Mouse (Mus musculus): ENCODE results near the gene Slc25a23. TPM values are rescaled to one million over a fixed set of nuclear protein-coding genes. Genes with fewer than 3 reads are reported as not detected.

The Slc25a23 gene
- 55.5 TPM for polyA plus RNA-seq (2014; fragmentation: Illumina TruSeq; extraction: RNeasy Lipid Tissue Mini Kit (QIAGEN cat#74804); ENCODE audit: low read depth, low replicate concordance)

GRCm38 (mm10) chr17:57059486-57059977, at the start of gene Slc25a23:
Slc25a23 (minus strand) TSS chr17:57059863.

DNA sequence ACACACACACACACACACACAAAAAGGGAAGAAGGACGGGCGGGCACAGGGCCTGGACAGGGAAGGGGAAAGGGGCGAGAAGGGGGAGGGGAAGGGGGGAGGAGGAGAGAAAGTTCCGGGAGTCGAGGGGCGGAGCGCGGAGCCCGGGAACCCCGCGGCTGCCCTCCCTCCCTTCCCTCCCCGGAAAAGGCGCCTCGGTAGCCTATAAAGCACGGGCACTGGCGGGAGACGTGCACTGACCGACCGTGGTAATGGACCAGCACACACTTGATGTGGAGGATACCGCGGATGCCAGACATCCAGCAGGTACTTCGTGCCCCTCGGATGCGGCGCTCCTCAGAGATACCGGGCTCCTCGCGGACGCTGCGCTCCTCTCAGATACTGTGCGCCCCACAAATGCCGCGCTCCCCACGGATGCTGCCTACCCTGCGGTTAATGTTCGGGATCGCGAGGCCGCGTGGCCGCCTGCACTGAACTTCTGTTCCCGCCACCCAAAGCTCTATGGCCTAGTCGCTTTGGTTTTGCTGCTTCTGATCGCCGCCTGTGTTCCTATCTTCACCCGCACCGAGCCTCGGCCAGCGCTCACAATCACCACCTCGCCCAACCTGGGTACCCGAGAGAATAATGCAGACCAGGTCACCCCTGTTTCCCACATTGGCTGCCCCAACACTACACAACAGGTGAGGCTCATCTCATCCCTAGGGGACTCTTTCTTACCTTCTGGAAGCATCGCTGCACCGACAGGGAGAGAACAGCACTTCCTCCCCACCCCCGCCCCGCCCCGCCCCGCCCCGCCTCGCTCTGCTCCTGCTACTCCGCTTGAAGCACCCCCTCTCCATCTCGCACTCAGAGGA, 45.7 kb upstream of the Slc25a23 start, which contains the start of gene Tnfsf9:
Gene Tnfsf9, plus strand, starts transcription at position 145 of the 854 bp plus-strand sequence.

GRCm38 (mm10) chr17:57087049-57087832, 27.6 kb upstream of the Slc25a23 start, which contains the start of gene Tubb4a:
Tubb4a (minus strand) TSS chr17:57087782.

DNA sequence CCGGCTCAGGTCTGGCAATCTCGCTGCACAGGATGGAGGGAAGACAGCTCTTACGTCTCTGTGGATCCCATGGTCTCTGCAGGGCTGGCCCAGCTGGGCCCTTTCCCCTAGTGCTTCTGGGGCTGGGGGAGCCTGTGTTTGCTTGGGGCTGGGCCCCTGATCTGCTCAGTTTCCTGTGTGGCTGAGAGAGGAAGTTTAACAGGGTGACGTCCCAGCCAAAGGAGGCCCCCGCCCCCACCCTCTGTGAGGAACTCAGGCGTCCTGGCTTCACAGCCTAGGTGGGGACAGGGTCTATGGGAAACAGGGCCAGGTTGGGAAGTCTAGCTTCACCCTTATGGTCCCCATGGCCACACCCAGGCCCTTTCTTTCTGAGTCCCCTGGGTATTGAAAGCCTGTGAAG, 18.7 kb upstream of the Slc25a23 start, which contains the start of gene Dennd1c:
Gene Dennd1c, minus strand, starts transcription at position 179 of the 400 bp plus-strand sequence.

GRCm38 (mm10) chr17:57058891-57059485, 675 bp downstream of the Slc25a23 start, which contains the start of gene Crb3:
Crb3 (plus strand) TSS chr17:57059105.

GRCm38 (mm10) chr17:57041554-57041953, 18.1 kb downstream of the Slc25a23 start, which contains the start of gene Slc25a41:
Slc25a41 (minus strand) TSS chr17:57041654.

GRCm38 (mm10) chr17:57030931-57031660, 28.6 kb downstream of the Slc25a23 start, which contains the start of gene Khsrp:
Khsrp (minus strand) TSS chr17:57031522.

GRCm38 (mm10) chr17:57011236-57012141, 48.2 kb downstream of the Slc25a23 start, which contains the start of the genes Gtf2f1 and Gm17949:
Gtf2f1 (minus strand) TSS chr17:57011288.
Gm17949 (plus strand) TSS chr17:57011469.

GRCm38 (mm10) chr17:56999968-57000609, 59.6 kb downstream of the Slc25a23 start, which contains the start of gene Pspn:
Pspn (minus strand) TSS chr17:57000018.

DNA sequence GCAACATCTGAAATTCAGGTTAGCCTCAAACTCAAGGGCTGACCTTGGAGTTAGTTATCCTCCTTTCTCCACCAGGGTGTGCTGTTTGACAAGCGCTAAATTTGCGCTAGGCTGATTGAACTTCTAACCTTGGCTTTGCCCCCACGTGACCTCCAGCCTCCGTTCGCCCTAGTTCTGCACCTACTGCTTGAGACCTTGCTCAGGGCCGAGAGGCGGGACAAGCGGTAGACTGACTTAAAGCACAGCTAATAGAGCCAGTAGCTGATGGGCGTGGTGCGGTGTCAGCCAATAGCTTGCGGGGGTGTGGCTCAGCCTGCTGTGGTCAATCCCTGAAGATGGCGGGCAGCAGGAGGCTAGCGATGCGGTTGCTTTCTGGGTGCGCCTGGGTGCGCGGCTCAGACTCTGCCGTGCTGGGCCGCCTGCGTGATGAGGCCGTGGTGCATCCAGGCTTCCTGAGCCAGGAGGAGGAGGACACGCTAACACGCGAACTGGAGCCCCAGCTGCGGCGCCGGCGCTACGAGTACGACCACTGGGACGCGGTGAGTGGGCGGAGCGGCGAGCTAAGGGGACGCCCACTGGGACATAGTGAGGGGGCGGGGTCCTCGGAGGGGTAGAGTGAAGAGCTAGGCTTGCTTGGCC, 62.5 kb downstream of the Slc25a23 start, which contains the start of gene Alkbh7:
Gene Alkbh7, plus strand, starts transcription at position 311 of the 639 bp plus-strand sequence.

Other genes with a start within 250 kb of the Slc25a23 start
- gene Rfx2, start 228.8 kb downstream of the Slc25a23 start, polyA plus RNA-seq (2014; fragmentation: Illumina TruSeq; extraction: RNeasy Lipid Tissue Mini Kit (QIAGEN cat#74804); ENCODE audit: low read depth, low replicate concordance): not detected
- not detected for gene Acsbg2, start 185.4 kb downstream of the Slc25a23 start, polyA plus RNA-seq (2014; fragmentation: Illumina TruSeq; extraction: RNeasy Lipid Tissue Mini Kit (QIAGEN cat#74804); ENCODE audit: low read depth, low replicate concordance)
- gene 1700061G19Rik, start 184.4 kb downstream of the Slc25a23 start, polyA plus RNA-seq (2014; fragmentation: Illumina TruSeq; extraction: RNeasy Lipid Tissue Mini Kit (QIAGEN cat#74804); ENCODE audit: low read depth, low replicate concordance): not detected
- gene Mllt1, start 124.4 kb downstream of the Slc25a23 start, polyA plus RNA-seq (2014; fragmentation: Illumina TruSeq; extraction: RNeasy Lipid Tissue Mini Kit (QIAGEN cat#74804); ENCODE audit: low read depth, low replicate concordance): 0.77 TPM
- gene Acer1, start 77.7 kb downstream of the Slc25a23 start, polyA plus RNA-seq (2014; fragmentation: Illumina TruSeq; extraction: RNeasy Lipid Tissue Mini Kit (QIAGEN cat#74804); ENCODE audit: low read depth, low replicate concordance): not detected
- gene Clpp, start 69.6 kb downstream of the Slc25a23 start, polyA plus RNA-seq (2014; fragmentation: Illumina TruSeq; extraction: RNeasy Lipid Tissue Mini Kit (QIAGEN cat#74804); ENCODE audit: low read depth, low replicate concordance): 4.0 TPM
- gene Alkbh7, start 62.5 kb downstream of the Slc25a23 start, polyA plus RNA-seq (2014; fragmentation: Illumina TruSeq; extraction: RNeasy Lipid Tissue Mini Kit (QIAGEN cat#74804); ENCODE audit: low read depth, low replicate concordance): 2.8 TPM
- not detected for gene Pspn, start 59.8 kb downstream of the Slc25a23 start, polyA plus RNA-seq (2014; fragmentation: Illumina TruSeq; extraction: RNeasy Lipid Tissue Mini Kit (QIAGEN cat#74804); ENCODE audit: low read depth, low replicate concordance)
- 2.1 TPM for gene Gtf2f1, start 48.6 kb downstream of the Slc25a23 start, polyA plus RNA-seq (2014; fragmentation: Illumina TruSeq; extraction: RNeasy Lipid Tissue Mini Kit (QIAGEN cat#74804); ENCODE audit: low read depth, low replicate concordance)
- gene Gm17949, start 48.4 kb downstream of the Slc25a23 start, polyA plus RNA-seq (2014; fragmentation: Illumina TruSeq; extraction: RNeasy Lipid Tissue Mini Kit (QIAGEN cat#74804); ENCODE audit: low read depth, low replicate concordance): not detected
- gene Khsrp, start 28.3 kb downstream of the Slc25a23 start, polyA plus RNA-seq (2014; fragmentation: Illumina TruSeq; extraction: RNeasy Lipid Tissue Mini Kit (QIAGEN cat#74804); ENCODE audit: low read depth, low replicate concordance): 5.1 TPM
- not detected for gene Slc25a41, start 18.2 kb downstream of the Slc25a23 start, polyA plus RNA-seq (2014; fragmentation: Illumina TruSeq; extraction: RNeasy Lipid Tissue Mini Kit (QIAGEN cat#74804); ENCODE audit: low read depth, low replicate concordance)
- 5.6 TPM for gene Crb3, start 758 bp downstream of the Slc25a23 start, polyA plus RNA-seq (2014; fragmentation: Illumina TruSeq; extraction: RNeasy Lipid Tissue Mini Kit (QIAGEN cat#74804); ENCODE audit: low read depth, low replicate concordance)
- 1.6 TPM for gene Dennd1c, start 18.7 kb upstream of the Slc25a23 start, polyA plus RNA-seq (2014; fragmentation: Illumina TruSeq; extraction: RNeasy Lipid Tissue Mini Kit (QIAGEN cat#74804); ENCODE audit: low read depth, low replicate concordance)
- not detected for gene Tubb4a, start 27.9 kb upstream of the Slc25a23 start, polyA plus RNA-seq (2014; fragmentation: Illumina TruSeq; extraction: RNeasy Lipid Tissue Mini Kit (QIAGEN cat#74804); ENCODE audit: low read depth, low replicate concordance)
- not detected for gene Tnfsf9, start 45.5 kb upstream of the Slc25a23 start, polyA plus RNA-seq (2014; fragmentation: Illumina TruSeq; extraction: RNeasy Lipid Tissue Mini Kit (QIAGEN cat#74804); ENCODE audit: low read depth, low replicate concordance)
- not detected for gene Cd70, start 89.9 kb upstream of the Slc25a23 start, polyA plus RNA-seq (2014; fragmentation: Illumina TruSeq; extraction: RNeasy Lipid Tissue Mini Kit (QIAGEN cat#74804); ENCODE audit: low read depth, low replicate concordance)
- not detected for gene Tnfsf14, start 134.3 kb upstream of the Slc25a23 start, polyA plus RNA-seq (2014; fragmentation: Illumina TruSeq; extraction: RNeasy Lipid Tissue Mini Kit (QIAGEN cat#74804); ENCODE audit: low read depth, low replicate concordance)
- 3,590 TPM for gene C3, start 168.3 kb upstream of the Slc25a23 start, polyA plus RNA-seq (2014; fragmentation: Illumina TruSeq; extraction: RNeasy Lipid Tissue Mini Kit (QIAGEN cat#74804); ENCODE audit: low read depth, low replicate concordance)
- gene Gpr108, start 188.6 kb upstream of the Slc25a23 start, polyA plus RNA-seq (2014; fragmentation: Illumina TruSeq; extraction: RNeasy Lipid Tissue Mini Kit (QIAGEN cat#74804); ENCODE audit: low read depth, low replicate concordance): 2.3 TPM
- 1.7 TPM for gene Trip10, start 189.6 kb upstream of the Slc25a23 start, polyA plus RNA-seq (2014; fragmentation: Illumina TruSeq; extraction: RNeasy Lipid Tissue Mini Kit (QIAGEN cat#74804); ENCODE audit: low read depth, low replicate concordance)
- 0.53 TPM for gene Vav1, start 219.2 kb upstream of the Slc25a23 start, polyA plus RNA-seq (2014; fragmentation: Illumina TruSeq; extraction: RNeasy Lipid Tissue Mini Kit (QIAGEN cat#74804); ENCODE audit: low read depth, low replicate concordance)

All from liver, adult 10 weeks (tissue).